Mouse (Mus musculus): ENCODE measurements at regions not wholly inside any gene's neighbourhood (a gene's known extent, or its start where the extent isn't known, plus 50 kb on each side); places are given as distances from the start of the nearest gene placed in this dataset.

DNA sequence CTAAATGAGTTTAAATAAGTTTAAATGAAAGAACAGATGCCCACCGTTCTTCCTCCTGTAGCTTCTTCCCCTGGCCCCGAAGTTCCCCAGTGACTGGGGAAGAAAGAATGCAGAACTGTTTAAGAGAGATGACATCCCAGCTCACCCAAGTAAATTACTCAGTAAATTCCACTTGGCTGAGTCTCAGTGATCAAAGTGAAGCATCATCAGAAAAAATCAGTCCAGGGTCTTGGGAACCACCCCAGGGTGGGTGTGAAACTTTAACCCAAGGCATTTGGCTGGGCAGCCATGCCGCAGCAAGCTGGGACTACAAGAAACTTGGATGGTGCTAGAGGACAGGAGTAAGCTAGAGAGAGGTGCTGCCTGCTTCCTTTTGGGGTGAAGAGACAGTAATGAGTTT lies 133.9 kb downstream of the Emx2 start:
- TF ChIP-seq POLR2A (IDR thresholded peaks at IDR 0.05; ENCODE audit: low read depth, low read length) (no peak), ZNF384 (IDR thresholded peaks at IDR 0.05; ENCODE audit: low read depth, low read length) (no peak), JUN (IDR thresholded peaks at IDR 0.05; ENCODE audit: insufficient read depth, low read depth, low read length) (no peak), MAX (IDR thresholded peaks at IDR 0.05; ENCODE audit: low read length) (no peak), GABPA (IDR thresholded peaks at IDR 0.05; ENCODE audit: insufficient replicate concordance, low read depth, low read length) (no peak), USF2 (conservative IDR thresholded peaks at IDR 0.05; ENCODE audit: low read depth, low read length) (no peak), RCOR1 (conservative IDR thresholded peaks at IDR 0.05; ENCODE audit: low read depth, low read length) (no peak), CTCF (conservative IDR thresholded peaks at IDR 0.05 in 1 of 2, IDR thresholded peaks at IDR 0.05 in 1 of 2; ENCODE audit: low read depth in 2 of 2, low read length in 2 of 2) (no peak), HCFC1 (IDR thresholded peaks at IDR 0.05; ENCODE audit: low read depth, low read length) (no peak), EP300 (IDR thresholded peaks at IDR 0.05; ENCODE audit: low read length) (no peak), MAZ (IDR thresholded peaks at IDR 0.05; ENCODE audit: low read depth, low read length) (no peak)
